Mouse (Mus musculus): ENCODE measurements around the gene Hoxd9. TPM values are rescaled to one million over a fixed set of nuclear protein-coding genes. Genes with fewer than 3 reads are reported as not detected.

Gene Hoxd9
- total and polyA plus RNA-seq, 3 experiments = not detected

GRCm38 (mm10) chr2:74675666-74676282 lies 21.8 kb upstream of the Hoxd9 start:
- TF ChIP-seq MYC (IDR thresholded peaks at IDR 0.05; ENCODE audit: low read depth, low read length) = no peak
- TF ChIP-seq UBTF (IDR thresholded peaks at IDR 0.05; ENCODE audit: borderline replicate concordance, insufficient read depth, low read depth, low read length) = no peak
- TF ChIP-seq MYB (IDR thresholded peaks at IDR 0.05; ENCODE audit: low read depth, low read length) = no peak
- no peak for TF ChIP-seq POLR2AphosphoS2 (IDR thresholded peaks at IDR 0.05; ENCODE audit: low read length)
- TF ChIP-seq TCF12 (IDR thresholded peaks at IDR 0.05; ENCODE audit: low read depth, low read length) = no peak
- no peak for TF ChIP-seq EP300 (IDR thresholded peaks at IDR 0.05; ENCODE audit: low read depth in 1 of 2, low read length in 2 of 2)
- TF ChIP-seq ZMIZ1 (IDR thresholded peaks at IDR 0.05; ENCODE audit: low read depth, low read length) = no peak
- TF ChIP-seq ZKSCAN1 (IDR thresholded peaks at IDR 0.05; ENCODE audit: low read depth, low read length) = no peak
- no peak for TF ChIP-seq TAL1 (IDR thresholded peaks at IDR 0.05; ENCODE audit: low read length)
- no peak for TF ChIP-seq MAX (IDR thresholded peaks at IDR 0.05; ENCODE audit: low read length)
- no peak for TF ChIP-seq MAZ (IDR thresholded peaks at IDR 0.05; ENCODE audit: low read depth, low read length)
- no peak for TF ChIP-seq RAD21 (IDR thresholded peaks at IDR 0.05; ENCODE audit: low read depth, low read length)
- TF ChIP-seq BHLHE40 (IDR thresholded peaks at IDR 0.05; ENCODE audit: borderline replicate concordance, low read depth, low read length) = no peak
- no peaks in the 10 kb centered on the region for H3K79me2 ChIP-seq (ENCODE audit: control insufficient read depth, insufficient read depth, low read length, poor library complexity)
- H3K9ac ChIP-seq (ENCODE audit: control insufficient read depth, low read depth, low read length, poor library complexity, severe bottlenecking) = no peak overlapping the region
- peaks cover 2 to 3% of the 10 kb centered on the region in 2 experiments; a peak in 3 of 4 replicates for H3K27me3 ChIP-seq (ENCODE audit: control insufficient read depth in 1 of 2, insufficient read depth in 2 of 2, low read length in 2 of 2)
- no peak overlapping the region for H3K27ac ChIP-seq (ENCODE audit: control insufficient read depth, low read depth, low read length)
- H3K4me3 ChIP-seq (ENCODE audit: control insufficient read depth in 1 of 2, insufficient read depth in 1 of 2, low read depth in 2 of 2, low read length in 2 of 2) = no peak overlapping the region
- DNase-seq (ENCODE audit: low read depth, low spot score) = no peak
- H3K4me1 ChIP-seq (ENCODE audit: control insufficient read depth in 1 of 2, insufficient read depth in 2 of 2, low read length in 2 of 2) = no peaks in the 10 kb centered on the region
- no peaks in the 10 kb centered on the region for H3K9me3 ChIP-seq (replicated peaks; ENCODE audit: insufficient read depth, low read length)
- H3K36me3 ChIP-seq (ENCODE audit: control insufficient read depth in 1 of 2, insufficient read depth in 2 of 2, low read length in 2 of 2) = no peaks in the 10 kb centered on the region

- no peaks in the 10 kb centered on the region for H3K36me3 ChIP-seq (ENCODE audit: control insufficient read depth in 1 of 2, insufficient read depth in 2 of 2, low read length in 2 of 2)
- no peak overlapping the region for H3K27ac ChIP-seq (ENCODE audit: control insufficient read depth, low read depth, low read length)
- TF ChIP-seq CTCF (IDR thresholded peaks at IDR 0.05 in 2 of 3, conservative IDR thresholded peaks at IDR 0.05 in 1 of 3; ENCODE audit: control insufficient read depth in 1 of 3, insufficient read depth in 1 of 3, low read depth in 2 of 3, low read length in 3 of 3, poor library complexity in 1 of 3, severe bottlenecking in 1 of 3) = no peak
- no peak for TF ChIP-seq MXI1 (IDR thresholded peaks at IDR 0.05; ENCODE audit: low read depth, low read length)
- no peak for TF ChIP-seq MYB (IDR thresholded peaks at IDR 0.05; ENCODE audit: low read depth, low read length)
- no peak for TF ChIP-seq JUND (IDR thresholded peaks at IDR 0.05; ENCODE audit: low read depth, low read length)
- TF ChIP-seq POLR2A (IDR thresholded peaks at IDR 0.05; ENCODE audit: control insufficient read depth in 1 of 2, insufficient read depth in 1 of 2, low read depth in 1 of 2, low read length in 2 of 2, poor library complexity in 1 of 2) = no peak
- no peak for TF ChIP-seq ZC3H11A (IDR thresholded peaks at IDR 0.05; ENCODE audit: low read depth, low read length)
- TF ChIP-seq GATA1 (IDR thresholded peaks at IDR 0.05; ENCODE audit: low read depth, low read length) = no peak
- no peak for TF ChIP-seq ELF1 (IDR thresholded peaks at IDR 0.05; ENCODE audit: low read depth, low read length)
- no peak for TF ChIP-seq CHD1 (IDR thresholded peaks at IDR 0.05; ENCODE audit: low read depth, low read length)
- no peak for TF ChIP-seq GABPA (IDR thresholded peaks at IDR 0.05; ENCODE audit: low read depth, low read length)
- no peak for TF ChIP-seq TBP (IDR thresholded peaks at IDR 0.05; ENCODE audit: low read depth, low read length)
- TF ChIP-seq POLR2AphosphoS2 (IDR thresholded peaks at IDR 0.05; ENCODE audit: low read length) = no peak
- no peak for TF ChIP-seq SIN3A (IDR thresholded peaks at IDR 0.05; ENCODE audit: low read length)
- TF ChIP-seq SMC3 (IDR thresholded peaks at IDR 0.05; ENCODE audit: low read depth, low read length) = no peak
- no peak for TF ChIP-seq KAT2A (conservative IDR thresholded peaks at IDR 0.05; ENCODE audit: low read depth, low read length)
- no peak for TF ChIP-seq EP300 (IDR thresholded peaks at IDR 0.05; ENCODE audit: low read depth in 1 of 2, low read length in 2 of 2)
- no peak overlapping the region for H3K9ac ChIP-seq (ENCODE audit: control insufficient read depth, low read depth, low read length, poor library complexity, severe bottlenecking)
- no peak for DNase-seq (ENCODE audit: low read depth, low spot score)
- H3K4me3 ChIP-seq (ENCODE audit: control insufficient read depth in 1 of 2, insufficient read depth in 1 of 2, low read depth in 2 of 2, low read length in 2 of 2) = no peak overlapping the region
- no peaks in the 10 kb centered on the region for H3K4me1 ChIP-seq (ENCODE audit: control insufficient read depth in 1 of 2, insufficient read depth in 2 of 2, low read length in 2 of 2)
- no peaks in the 10 kb centered on the region for H3K9me3 ChIP-seq (replicated peaks; ENCODE audit: insufficient read depth, low read length)
- peaks cover 2 to 3% of the 10 kb centered on the region in 2 experiments; a peak in 3 of 4 replicates for H3K27me3 ChIP-seq (ENCODE audit: control insufficient read depth in 1 of 2, insufficient read depth in 2 of 2, low read length in 2 of 2)
- H3K79me2 ChIP-seq (ENCODE audit: control insufficient read depth, insufficient read depth, low read length, poor library complexity) = no peaks in the 10 kb centered on the region
Observed at GRCm38 (mm10) chr2:74676376-74677052, 21.0 kb upstream of the Hoxd9 start.
